Mouse (Mus musculus) embryonic facial prominence, embryonic 10.5 days (tissue): ENCODE data around the gene Scn3b. TPM values are rescaled to one million over a fixed set of nuclear protein-coding genes. Genes with fewer than 3 reads are reported as not detected.

Experiments
- DNase-seq: peaks from one replicate; pipeline ENCODE4 v3.0.0-alpha.2; 2017; ENCODE audit warnings: low spot score
- H3K27ac ChIP-seq: fragments of 300-500 bp; sonication (generic); replicated peaks from 2 replicates; pipeline ENCODE4 v1.5.1; 2016; ENCODE audit warnings: mild to moderate bottlenecking
- H3K27me3 ChIP-seq: fragments of 300-500 bp; sonication (generic); replicated peaks from 2 replicates; pipeline ENCODE4 v1.6.1; 2016; ENCODE audit warnings: low read depth, mild to moderate bottlenecking; ENCODE audit not compliant: poor library complexity, severe bottlenecking
- H3K36me3 ChIP-seq: fragments of 300-500 bp; sonication (generic); replicated peaks from 2 replicates; pipeline ENCODE4 v1.6.1; 2016; ENCODE audit warnings: mild to moderate bottlenecking, moderate library complexity
- H3K4me1 ChIP-seq: fragments of 300-500 bp; sonication (generic); 2 replicates; pipeline ENCODE4 v1.6.1; 2016
- H3K4me3 ChIP-seq: fragments of 300-500 bp; sonication (generic); 2 replicates; pipeline ENCODE4 v1.5.1; 2016; ENCODE audit warnings: mild to moderate bottlenecking, moderate library complexity
- H3K9me3 ChIP-seq: fragments of 300-500 bp; sonication (generic); 2 replicates; pipeline ENCODE4 v1.6.1; 2016; ENCODE audit warnings: mild to moderate bottlenecking
- WGBS: fragments of 180-500 bp; shearing (Covaris S2); methylation state at CpG from one replicate; pipeline ENCODE4 v1.1.7; 2016; 5-methylcytosine and 5-hydroxymethylcytosine counted together
- polyA plus RNA-seq: library from polyadenylated mRNA; unstranded; fragments of >200 nt; fragmentation: Nextera tagmentation; extraction: Ambion mirVana; gene quantifications from 2 replicates; pipeline ENCODE4 v1.2.1, GENCODE M21; 2016

The Scn3b gene
- polyA plus RNA-seq, 1 experiment from 2014 or later: 2.2 TPM

GRCm38 (mm10) chr9:40275904-40276303 is 6.9 kb downstream of the Scn3b start:
- 91% methylated on average over 5 of the region's 5 CpGs for WGBS

DNA sequence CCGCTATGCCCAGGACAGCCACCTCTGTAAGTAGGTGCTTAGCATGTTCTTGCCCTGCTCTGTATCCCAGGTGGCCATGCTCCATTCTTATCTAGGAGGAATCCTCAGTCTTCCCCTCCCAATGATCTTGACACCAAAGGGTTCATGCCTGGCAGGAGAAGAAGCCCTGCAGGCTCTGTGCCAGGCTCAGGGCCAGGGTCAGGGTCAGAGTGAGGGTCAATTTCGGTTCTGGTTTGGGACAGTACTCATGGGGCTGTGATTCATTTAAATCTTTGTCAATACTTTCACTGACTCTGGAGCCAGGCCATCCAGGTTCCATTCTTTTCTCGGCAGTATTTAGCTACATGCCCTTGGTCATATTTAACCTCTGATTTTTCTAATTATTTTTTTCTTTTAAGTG is 8.7 kb downstream of the Scn3b start:
- WGBS: 76% methylated on average over 3 of the region's 3 CpGs
- Histone ChIP-seq H3K27ac (no peak overlapping the region), H3K27me3 (no peaks in the 10 kb centered on the region), H3K9me3 (no peaks in the 10 kb centered on the region), H3K4me1 (no peaks in the 10 kb centered on the region), H3K36me3 (no peaks in the 10 kb centered on the region), H3K4me3 (no peak overlapping the region)
- no peak for DNase-seq

More at GRCm38 (mm10) chr9:40275904-40276303, 6.9 kb downstream of the Scn3b start:
- H3K36me3 ChIP-seq: no peaks in the 10 kb centered on the region
- no peaks in the 10 kb centered on the region for H3K27me3 ChIP-seq
- H3K27ac ChIP-seq: no peak overlapping the region
- H3K4me3 ChIP-seq: no peak overlapping the region
- no peaks in the 10 kb centered on the region for H3K9me3 ChIP-seq
- H3K4me1 ChIP-seq: no peaks in the 10 kb centered on the region
- no peak for DNase-seq

DNA sequence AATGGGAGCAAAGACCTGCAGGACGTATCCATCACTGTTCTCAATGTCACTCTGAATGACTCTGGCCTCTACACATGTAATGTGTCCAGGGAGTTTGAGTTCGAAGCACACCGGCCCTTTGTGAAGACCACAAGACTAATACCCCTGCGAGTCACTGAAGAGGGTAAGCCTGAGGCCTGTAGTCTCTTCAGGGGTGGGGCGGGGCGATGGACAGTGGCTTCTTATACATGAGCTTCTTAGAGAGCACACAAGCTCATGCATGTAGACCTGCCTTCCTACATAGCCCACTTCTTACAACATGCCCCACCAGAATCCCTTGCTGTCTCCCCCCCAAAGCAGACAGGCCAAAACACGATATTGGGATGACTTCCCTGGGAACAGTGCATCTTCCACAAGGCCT is 10.4 kb downstream of the Scn3b start:
- no peaks in the 10 kb centered on the region for H3K36me3 ChIP-seq
- no peaks in the 10 kb centered on the region for H3K9me3 ChIP-seq
- no peaks in the 10 kb centered on the region for H3K27me3 ChIP-seq
- H3K27ac ChIP-seq: no peak overlapping the region
- no peaks in the 10 kb centered on the region for H3K4me1 ChIP-seq
- WGBS: 92% methylated on average over 7 of the region's 7 CpGs
- H3K4me3 ChIP-seq: no peak overlapping the region
- DNase-seq: no peak

DNA sequence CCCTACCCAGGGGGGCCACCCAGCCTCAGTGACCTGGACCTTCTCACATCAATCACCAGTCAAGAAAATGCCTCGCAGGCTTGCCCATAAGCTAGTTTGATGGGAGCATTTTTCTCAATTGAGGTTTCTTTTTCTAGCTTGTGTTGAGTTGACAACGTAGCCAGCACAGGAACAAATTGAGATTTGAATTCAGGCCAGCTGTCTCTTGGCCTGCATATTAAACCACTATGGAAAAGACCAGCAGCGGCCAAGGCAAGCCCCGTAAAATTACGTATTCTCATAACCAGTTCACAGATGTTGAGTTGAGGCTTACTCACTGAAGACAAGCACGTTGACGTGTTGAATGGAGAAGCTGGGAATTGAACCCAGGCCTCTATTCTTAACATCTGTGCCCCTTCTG is 14.0 kb downstream of the Scn3b start:
- no peak for DNase-seq
- H3K27me3 ChIP-seq: no peaks in the 10 kb centered on the region
- H3K9me3 ChIP-seq: no peaks in the 10 kb centered on the region
- H3K27ac ChIP-seq: no peak overlapping the region
- 88% methylated on average over 7 of the region's 7 CpGs for WGBS
- H3K4me3 ChIP-seq: no peak overlapping the region
- H3K4me1 ChIP-seq: no peaks in the 10 kb centered on the region
- no peaks in the 10 kb centered on the region for H3K36me3 ChIP-seq

DNA sequence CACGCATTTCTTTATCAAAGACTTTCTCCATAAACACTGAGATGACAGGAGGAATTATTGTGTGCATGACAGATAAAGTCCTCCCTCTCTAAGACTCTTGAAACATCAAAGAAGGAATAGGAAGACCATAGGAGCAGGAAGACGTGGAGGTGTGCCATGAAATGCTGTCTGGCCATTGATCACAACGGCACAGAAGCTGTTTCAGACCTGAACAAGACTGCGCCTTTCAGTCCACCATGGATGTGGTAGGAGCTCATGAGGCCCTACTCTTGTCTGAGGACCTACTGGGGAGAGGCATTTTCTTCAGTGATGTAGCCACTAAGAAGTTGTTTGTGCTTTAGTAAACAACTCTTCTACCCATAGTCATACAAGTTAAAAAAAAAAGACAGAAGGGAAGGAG is 23.5 kb downstream of the Scn3b start:
- Histone ChIP-seq H3K27me3 (no peaks in the 10 kb centered on the region), H3K27ac (no peak overlapping the region), H3K4me3 (no peak overlapping the region), H3K4me1 (no peaks in the 10 kb centered on the region), H3K9me3 (no peaks in the 10 kb centered on the region), H3K36me3 (peaks cover 21% of the 10 kb centered on the region)
- DNase-seq: no peak
- 93% methylated on average over 4 of the region's 4 CpGs for WGBS

GRCm38 (mm10) chr9:40293286-40293685 is 24.3 kb downstream of the Scn3b start:
- 92% methylated on average over 8 of the region's 8 CpGs for WGBS
- Histone ChIP-seq H3K4me1 (no peaks in the 10 kb centered on the region), H3K27me3 (no peaks in the 10 kb centered on the region), H3K36me3 (peaks cover 26% of the 10 kb centered on the region), H3K4me3 (no peak overlapping the region), H3K9me3 (no peaks in the 10 kb centered on the region), H3K27ac (no peak overlapping the region)
- DNase-seq: no peak

DNA sequence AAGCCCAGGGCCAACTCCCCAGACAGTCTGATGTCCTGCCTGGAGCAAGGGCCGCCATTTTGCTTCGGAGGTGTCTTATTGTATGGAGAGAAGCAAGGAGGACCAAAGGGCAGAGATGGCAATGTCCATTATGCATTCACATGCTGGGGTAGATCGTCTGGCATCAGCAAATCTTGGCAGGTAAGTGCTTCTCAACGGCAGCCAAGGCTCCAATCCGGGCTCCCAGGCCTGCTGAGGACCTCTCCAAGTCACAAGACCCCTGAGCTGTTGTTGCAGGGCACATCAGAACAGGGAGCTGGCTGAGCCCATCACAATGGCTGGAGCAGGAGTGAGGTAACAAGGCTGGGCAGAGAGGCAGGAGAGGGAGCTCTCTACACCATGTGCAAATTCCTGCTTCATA is 24.7 kb downstream of the Scn3b start:
- H3K4me3 ChIP-seq: no peak overlapping the region
- 90% methylated on average over 5 of the region's 5 CpGs for WGBS

GRCm38 (mm10) chr9:40294210-40294609 is 25.2 kb downstream of the Scn3b start:
- WGBS: 87% methylated on average over 5 of the region's 5 CpGs
- Histone ChIP-seq H3K36me3 (peaks cover 35% of the 10 kb centered on the region), H3K4me3 (no peak overlapping the region), H3K27me3 (no peaks in the 10 kb centered on the region), H3K4me1 (no peaks in the 10 kb centered on the region), H3K9me3 (no peaks in the 10 kb centered on the region), H3K27ac (no peak overlapping the region)
- DNase-seq: no peak

More for the DNA sequence above, 24.7 kb downstream of the Scn3b start:
- H3K27me3 ChIP-seq: no peaks in the 10 kb centered on the region
- H3K4me1 ChIP-seq: no peaks in the 10 kb centered on the region
- peaks cover 31% of the 10 kb centered on the region for H3K36me3 ChIP-seq
- no peaks in the 10 kb centered on the region for H3K9me3 ChIP-seq
- no peak for DNase-seq
- no peak overlapping the region for H3K27ac ChIP-seq

DNA sequence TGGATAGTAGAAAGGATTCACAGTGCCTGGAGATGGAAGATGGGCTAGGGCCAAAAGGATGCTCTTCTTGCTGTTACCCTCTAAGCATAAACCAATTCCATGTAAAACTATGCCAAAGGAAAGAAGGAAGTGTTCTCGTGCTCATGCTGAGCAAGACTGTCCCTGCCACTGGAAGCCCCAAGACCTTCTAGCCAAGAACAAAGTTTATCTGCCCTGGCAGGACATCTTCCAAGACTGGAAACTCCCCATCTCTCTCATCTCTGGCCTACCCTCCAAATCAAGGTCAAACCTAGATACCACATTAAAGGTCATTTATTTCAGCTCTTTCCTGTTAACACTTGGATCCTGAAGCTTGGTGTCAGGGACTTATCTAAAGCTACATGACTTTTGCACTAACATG is 25.8 kb downstream of the Scn3b start:
- DNase-seq: no peak
- 88% methylated on average over 1 of the region's 1 CpGs for WGBS
- Histone ChIP-seq H3K4me3 (no peak overlapping the region), H3K27ac (no peak overlapping the region), H3K9me3 (no peaks in the 10 kb centered on the region), H3K4me1 (no peaks in the 10 kb centered on the region), H3K27me3 (no peaks in the 10 kb centered on the region), H3K36me3 (peaks cover 42% of the 10 kb centered on the region)

DNA sequence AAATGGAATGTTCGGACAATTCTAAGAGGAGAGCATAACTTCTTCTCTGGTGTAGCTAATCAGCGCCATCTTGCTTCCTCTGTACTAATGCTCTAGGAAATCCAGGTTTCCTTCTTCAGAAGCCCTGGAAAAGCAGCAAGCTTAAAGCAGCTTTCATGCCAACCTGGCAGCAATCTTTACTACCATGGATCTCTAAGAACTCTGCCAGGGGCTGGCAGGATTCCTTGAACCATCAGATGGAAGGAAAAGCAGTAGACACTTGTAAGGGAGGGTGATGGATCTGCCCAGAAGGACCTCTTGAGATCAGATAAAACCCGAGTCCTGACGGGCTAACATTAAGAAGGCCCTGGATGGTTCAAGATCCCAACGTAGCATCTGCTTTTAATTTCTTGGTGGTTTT is 27.2 kb downstream of the Scn3b start:
- H3K36me3 ChIP-seq: peaks cover 46% of the 10 kb centered on the region
- no peaks in the 10 kb centered on the region for H3K27me3 ChIP-seq
- DNase-seq: no peak
- no peaks in the 10 kb centered on the region for H3K4me1 ChIP-seq
- no peak overlapping the region for H3K4me3 ChIP-seq
- 92% methylated on average over 5 of the region's 5 CpGs for WGBS
- no peak overlapping the region for H3K27ac ChIP-seq
- no peaks in the 10 kb centered on the region for H3K9me3 ChIP-seq

- Histone ChIP-seq H3K36me3 (peaks cover 46% of the 10 kb centered on the region), H3K4me3 (no peak overlapping the region), H3K4me1 (no peaks in the 10 kb centered on the region), H3K27me3 (no peaks in the 10 kb centered on the region), H3K27ac (no peak overlapping the region), H3K9me3 (no peaks in the 10 kb centered on the region)
- no peak for DNase-seq
- 95% methylated on average over 9 of the region's 9 CpGs for WGBS
These were observed 29.0 kb downstream of the Scn3b start for GRCm38 (mm10) chr9:40297969-40298368.

DNA sequence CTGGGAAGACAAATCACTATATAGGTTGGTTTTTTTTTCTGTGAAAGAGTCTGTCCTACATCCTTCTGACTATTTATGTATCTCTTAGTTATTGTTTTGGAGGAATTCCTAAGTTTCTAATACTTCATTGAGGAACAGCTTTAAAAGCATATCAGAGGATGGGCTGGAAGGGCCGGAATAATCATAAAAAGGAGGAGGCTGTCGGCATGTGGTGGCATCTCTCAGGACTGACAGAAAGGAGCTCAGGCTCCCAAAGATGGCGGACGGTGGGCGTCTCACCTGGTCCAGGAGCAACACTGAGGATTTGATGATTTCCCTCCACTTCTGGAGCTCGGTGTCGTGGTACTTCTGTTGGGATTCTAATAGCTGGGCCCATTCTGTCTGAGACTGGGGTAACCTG is 30.3 kb downstream of the Scn3b start:
- no peak for DNase-seq
- no peak overlapping the region for H3K4me3 ChIP-seq
- WGBS: 96% methylated on average over 7 of the region's 7 CpGs
- H3K9me3 ChIP-seq: no peaks in the 10 kb centered on the region
- no peaks in the 10 kb centered on the region for H3K27me3 ChIP-seq
- H3K36me3 ChIP-seq: peaks cover 46% of the 10 kb centered on the region
- H3K4me1 ChIP-seq: no peaks in the 10 kb centered on the region
- no peak overlapping the region for H3K27ac ChIP-seq

DNA sequence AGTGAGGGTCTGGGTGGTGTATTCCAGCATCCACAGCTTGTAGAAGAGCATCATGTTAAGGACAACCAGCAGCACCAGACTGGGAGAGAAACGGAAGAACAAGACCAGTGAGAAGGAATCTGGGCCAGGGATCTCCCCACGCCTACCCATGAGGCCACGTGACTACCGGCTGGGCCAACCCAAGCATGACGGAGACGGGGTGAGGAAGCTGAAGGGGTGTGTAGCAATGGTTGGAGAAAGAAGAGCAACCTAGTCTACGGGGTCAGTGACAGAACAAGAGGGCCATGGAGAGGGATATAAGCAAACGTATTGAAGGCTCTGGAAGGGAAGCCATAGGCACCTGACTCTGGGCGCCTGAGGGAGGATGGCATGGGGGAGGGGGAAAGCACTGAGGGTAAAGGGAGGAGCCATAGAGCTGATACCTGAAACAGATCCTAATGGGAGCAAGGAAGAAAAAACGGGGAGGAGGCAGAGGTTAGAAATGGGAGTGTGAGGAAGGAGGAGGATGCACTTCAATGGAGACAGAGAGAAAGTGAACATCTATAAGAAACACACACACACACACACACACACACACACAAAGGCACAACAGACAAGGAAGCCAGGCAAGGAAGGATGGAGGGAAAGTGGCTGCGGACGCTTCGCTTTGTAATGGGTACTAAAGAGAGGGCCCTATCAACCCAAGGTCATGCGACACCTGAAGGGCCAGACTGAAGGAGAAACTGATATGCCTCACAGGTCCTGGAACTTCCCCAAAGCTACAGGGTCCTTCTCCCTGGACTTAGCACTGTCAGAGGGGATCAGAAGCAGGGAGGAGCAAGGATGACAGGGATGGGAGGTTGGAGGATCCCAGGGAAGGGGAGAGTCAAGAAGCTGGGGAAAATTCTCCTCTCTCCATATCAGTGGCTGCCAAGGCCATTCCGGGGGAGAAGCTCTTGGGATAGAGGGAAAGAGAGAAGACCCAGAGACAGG is 31.3 kb downstream of the Scn3b start:
- no peaks in the 10 kb centered on the region for H3K4me1 ChIP-seq
- no peaks in the 10 kb centered on the region for H3K27me3 ChIP-seq
- DNase-seq: no peak
- WGBS: 88% methylated on average over 15 of the region's 15 CpGs
- no peak overlapping the region for H3K27ac ChIP-seq
- no peak overlapping the region for H3K4me3 ChIP-seq
- no peaks in the 10 kb centered on the region for H3K9me3 ChIP-seq
- peaks cover 53% of the 10 kb centered on the region for H3K36me3 ChIP-seq
